Mouse (Mus musculus): ENCODE results near the gene Gm5114.
"Not testable (repeated sequence)": the region's sequence is repeated elsewhere in the genome, so short reads cannot be mapped to it uniquely, and the experiment has no call there.

Gene Gm5114

DNA sequence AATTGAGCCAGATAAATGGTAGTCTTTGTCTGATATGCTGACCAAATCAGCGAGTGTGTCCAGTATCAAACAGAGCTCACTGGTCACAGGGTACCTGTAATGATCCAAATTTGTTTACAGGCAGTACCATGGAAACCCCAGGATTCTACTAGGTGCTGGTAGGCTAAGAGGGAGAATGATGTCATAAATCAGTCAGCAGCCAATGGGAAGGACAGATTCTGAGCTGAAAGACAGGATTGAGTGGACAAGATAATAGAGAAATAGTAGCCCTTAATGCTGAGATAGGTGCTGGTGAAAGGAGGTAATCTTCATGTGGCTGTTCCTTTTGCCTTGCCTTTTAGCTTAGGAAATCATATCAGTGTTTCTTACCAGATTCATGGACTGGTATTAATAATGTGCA lies at the start of gene Gm5114:
TSS of gene Gm5114 (minus strand) at position 101 of the 400 bp plus-strand sequence.
- not testable (repeated sequence) for DNase-seq (ENCODE audit: low read depth in 1 of 2, low spot score in 2 of 2)

DNA sequence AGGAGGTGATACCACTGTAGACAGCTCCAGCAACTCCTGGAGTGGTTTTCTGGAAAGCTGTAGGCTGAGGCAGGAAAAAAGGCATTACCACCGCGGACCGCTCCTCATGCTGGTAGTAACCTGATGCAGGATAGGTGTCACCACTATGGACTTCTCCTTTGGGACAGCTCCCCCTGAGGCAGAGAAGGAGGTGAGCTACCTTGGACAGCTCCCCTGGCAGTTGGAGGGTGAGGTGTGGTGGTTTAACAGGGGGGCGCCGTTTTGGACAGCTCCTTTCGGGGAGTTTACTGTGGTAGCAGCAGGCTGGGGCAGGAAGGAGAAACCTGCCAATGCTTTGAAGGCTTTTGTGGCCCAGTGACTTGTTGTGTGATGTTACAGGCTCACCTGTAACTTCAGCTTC lies 42.8 kb upstream of the Gm5114 start:
- DNase-seq (ENCODE audit: low read depth in 1 of 2, low spot score in 2 of 2): no peak

DNA sequence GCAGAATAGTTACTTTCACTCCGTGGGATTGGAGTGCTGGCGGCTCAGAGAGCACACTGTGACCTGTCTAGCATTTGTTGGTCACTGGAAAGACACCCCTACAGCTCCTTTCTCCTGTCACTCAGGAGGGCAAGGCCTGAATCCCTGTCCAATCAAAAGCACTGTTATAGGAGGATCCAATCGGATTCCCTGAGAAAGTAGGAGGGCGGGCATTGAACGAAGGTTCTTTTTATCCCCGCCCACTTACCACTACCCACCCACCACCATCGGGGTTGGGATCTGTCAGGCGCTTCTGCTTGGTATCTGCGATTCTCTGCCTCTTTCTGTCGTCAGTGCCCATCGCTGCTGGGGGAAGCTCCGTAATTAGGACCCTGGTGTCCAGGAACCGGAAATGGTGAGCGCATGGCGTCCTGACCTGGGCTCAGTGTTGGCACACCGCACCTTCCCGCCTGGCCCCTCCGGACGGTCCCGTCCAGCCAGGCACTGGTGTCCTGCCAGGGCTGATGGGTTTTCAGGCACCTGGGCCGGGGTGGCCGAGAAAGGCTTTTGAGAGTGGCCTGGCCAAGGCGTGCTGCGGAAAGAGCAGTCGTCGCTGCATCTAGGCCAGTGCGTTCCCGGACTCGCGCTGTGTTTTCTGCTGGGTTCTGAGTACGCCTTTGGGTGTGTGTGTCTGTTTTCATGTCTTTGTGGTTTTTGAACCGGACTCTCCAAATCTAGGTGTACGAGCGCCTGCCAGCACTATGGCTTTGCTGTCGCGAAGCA lies 36.5 kb upstream of the Gm5114 start:
- peak; percentile 30 to 40 for DNase-seq (ENCODE audit: low read depth in 1 of 2, low spot score in 2 of 2)

DNA sequence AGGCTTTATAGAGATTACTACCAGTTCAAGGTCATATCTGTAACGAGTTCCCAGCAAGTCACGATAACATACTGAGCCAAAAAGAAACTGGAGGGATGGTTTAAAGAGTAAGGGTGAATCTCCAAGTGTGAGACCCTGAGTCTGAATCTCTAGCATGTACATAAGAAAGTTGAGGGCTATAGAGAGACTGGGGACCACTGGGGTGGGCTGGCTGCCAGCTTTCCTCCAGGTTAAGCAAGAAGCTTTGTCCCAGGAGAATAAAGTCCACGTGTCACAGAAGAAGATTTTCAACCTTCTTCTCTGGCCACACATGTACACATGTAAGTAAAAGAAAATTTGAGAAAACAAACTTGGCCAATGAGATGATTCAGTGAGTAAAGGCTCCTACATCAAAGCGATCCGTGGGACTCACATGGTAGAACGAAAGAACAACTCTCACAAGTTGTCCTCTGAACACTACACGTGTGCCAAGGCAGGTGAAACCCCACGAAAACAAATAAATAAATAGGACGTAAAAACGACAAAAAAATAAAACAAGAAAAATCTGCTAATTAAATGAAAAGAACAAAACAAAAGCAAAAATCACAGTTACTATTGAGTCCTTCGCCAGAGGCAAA lies 35.8 kb upstream of the Gm5114 start:
- DNase-seq (ENCODE audit: low read depth in 1 of 2, low spot score in 2 of 2): no peak

DNA sequence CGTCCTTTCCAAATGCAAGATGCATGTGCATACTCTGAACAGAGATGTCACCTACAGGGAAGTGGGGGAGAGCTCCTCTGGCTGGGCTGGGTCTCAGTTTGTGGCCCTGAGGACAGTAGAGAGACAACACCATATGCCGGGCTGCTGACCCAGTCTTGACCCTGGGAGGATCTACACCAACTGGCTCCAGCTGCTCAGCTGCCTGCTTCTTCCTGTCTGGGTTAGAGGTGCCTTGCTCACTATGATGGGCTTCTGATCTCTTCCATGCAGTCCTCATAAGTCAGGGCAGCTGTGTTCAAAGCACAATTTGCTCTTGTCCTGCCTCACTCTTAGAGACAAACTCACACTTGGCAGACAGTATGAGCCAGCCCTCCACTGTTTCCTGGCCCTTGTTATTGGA lies 28.3 kb upstream of the Gm5114 start:
- no peak for DNase-seq (ENCODE audit: low read depth in 1 of 2, low spot score in 2 of 2)

DNA sequence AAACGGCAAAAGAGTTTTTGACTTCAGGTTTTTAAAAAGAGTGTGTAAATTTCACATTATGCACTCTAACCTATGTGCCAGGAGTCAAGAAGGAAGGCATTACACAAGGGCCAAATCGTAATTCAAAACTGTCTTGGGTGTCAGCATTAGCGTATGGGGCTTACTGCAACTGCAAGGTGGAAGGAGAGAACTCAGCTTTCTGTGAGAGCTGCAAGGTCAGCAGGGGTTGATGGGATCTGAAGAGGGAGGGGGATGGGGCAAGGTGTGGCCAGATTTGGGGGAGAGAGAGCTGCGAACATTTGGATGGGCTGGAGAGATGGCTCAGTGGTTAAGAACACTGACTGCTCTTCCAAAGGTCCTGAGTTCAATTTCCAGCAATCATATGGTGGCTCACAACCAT lies 27.4 kb upstream of the Gm5114 start:
- no peak for DNase-seq (ENCODE audit: low read depth in 1 of 2, low spot score in 2 of 2)

Data from monocyte, adult 2 months (primary cell).